Mouse (Mus musculus) MEL (cell line): Measurements from ENCODE around the gene Oip5.
"Not testable (repeated sequence)": the region's sequence is repeated elsewhere in the genome, so short reads cannot be mapped to it uniquely, and the experiment has no call there.

Source experiments
- CHD1 ChIP-seq: IDR thresholded peaks from 2 replicates; pipeline ENCODE4 v1.6.1; 2012; ENCODE audit warnings: low read depth, mild to moderate bottlenecking, inconsistent platforms, low read length, improper control_type of control experiment
- CTCF ChIP-seq, 3 experiments: IDR thresholded peaks in 2 of 3; conservative IDR thresholded peaks in 1 of 3; 2 replicates each; pipeline ENCODE4 v1.5.1; 2011 to 2012; ENCODE audit warnings: low read length in 3 of 3, low read depth in 2 of 3, mild to moderate bottlenecking in 2 of 3, improper control_type of control experiment in 1 of 3, inconsistent platforms in 1 of 3, mixed read lengths in 1 of 3, moderate library complexity in 1 of 3; ENCODE audit not compliant: control insufficient read depth in 1 of 3, insufficient read depth in 1 of 3, poor library complexity in 1 of 3, severe bottlenecking in 1 of 3
- ETS1 ChIP-seq: IDR thresholded peaks from 2 replicates; pipeline ENCODE4 v1.6.1; 2012; ENCODE audit warnings: low read depth, mild to moderate bottlenecking, inconsistent platforms, low read length, improper control_type of control experiment, moderate library complexity
- GATA1 ChIP-seq: IDR thresholded peaks from 2 replicates; pipeline ENCODE4 v1.6.1; 2011; ENCODE audit warnings: low read depth, low read length, improper control_type of control experiment
- MAX ChIP-seq: IDR thresholded peaks from 2 replicates; pipeline ENCODE4 v1.6.1; 2011; ENCODE audit warnings: low read length, improper control_type of control experiment
- POLR2A ChIP-seq, 2 experiments: IDR thresholded peaks; 2 replicates each; pipeline ENCODE4 v1.6.1; 2011 to 2012; ENCODE audit warnings: low read length in 2 of 2, mild to moderate bottlenecking in 2 of 2, control low read depth in 1 of 2, improper control_type of control experiment in 1 of 2, low read depth in 1 of 2, moderate library complexity in 1 of 2; ENCODE audit not compliant: control insufficient read depth in 1 of 2, insufficient read depth in 1 of 2, poor library complexity in 1 of 2
- ZC3H11A ChIP-seq: IDR thresholded peaks from 2 replicates; pipeline ENCODE4 v1.6.1; 2012; ENCODE audit warnings: low read depth, mild to moderate bottlenecking, inconsistent platforms, low read length, improper control_type of control experiment
- ZNF384 ChIP-seq: IDR thresholded peaks from 2 replicates; pipeline ENCODE4 v1.6.1; 2012; ENCODE audit warnings: low read depth, mild to moderate bottlenecking, inconsistent platforms, low read length, improper control_type of control experiment

- not testable (repeated sequence) for TF ChIP-seq ZC3H11A; CTCF (IDR thresholded peaks at IDR 0.05 in 2 of 3, conservative IDR thresholded peaks at IDR 0.05 in 1 of 3; ENCODE audit: control insufficient read depth in 1 of 3, insufficient read depth in 1 of 3, low read depth in 2 of 3, low read length in 3 of 3, poor library complexity in 1 of 3, severe bottlenecking in 1 of 3); CHD1; GATA1; POLR2A (IDR thresholded peaks at IDR 0.05; ENCODE audit: control insufficient read depth in 1 of 2, insufficient read depth in 1 of 2, low read depth in 1 of 2, low read length in 2 of 2, poor library complexity in 1 of 2); MAX; ETS1; ZNF384
Measured at GRCm38 (mm10) chr2:119601575-119601974, 16.7 kb downstream of the Oip5 start.
